Mouse (Mus musculus) megakaryocyte, adult 5-6 weeks (primary cell): ENCODE data around the gene Il1rapl1. TPM values are rescaled to one million over a fixed set of nuclear protein-coding genes. Genes with fewer than 3 reads are reported as not detected.

ENCODE experiments used
- ATAC-seq: 2 replicates; pipeline ENCODE4 v1.8.0; 2016; ENCODE audit warnings: mild to moderate bottlenecking, inconsistent platforms; ENCODE audit not compliant: poor library complexity, severe bottlenecking
- total RNA-seq, 2 experiments: library from RNA; stranded (forward) in 1 of 2; stranded (reverse) in 1 of 2; fragments of 153-499, 151-499 nt in 1 of 2; fragments of 221-1000, 200-1000 nt in 1 of 2; gene quantifications; 2 replicates each; pipeline versions ENCODE4 v1.2.3 to v1.2.4; 2015 to 2017

The Il1rapl1 gene
- not detected in 2 replicates for total RNA-seq (2015)
- total RNA-seq (2017) = not detected in 2 replicates

- ATAC-seq = no peak
Observed at GRCm38 (mm10) chrX:88115609-88116073, at the start of gene Il1rapl1. Gene Il1rapl1, minus strand, starts transcription at chrX:88115645.

GRCm38 (mm10) chrX:88158037-88158436 lies 42.6 kb upstream of the Il1rapl1 start:
- no peak for ATAC-seq

GRCm38 (mm10) chrX:88125612-88126011 lies 10.2 kb upstream of the Il1rapl1 start:
- no peak for ATAC-seq

GRCm38 (mm10) chrX:88120070-88120469 lies 4.6 kb upstream of the Il1rapl1 start:
- ATAC-seq = no peak

- no peak for ATAC-seq
Observed at GRCm38 (mm10) chrX:88117858-88118257, 2.4 kb upstream of the Il1rapl1 start.

DNA sequence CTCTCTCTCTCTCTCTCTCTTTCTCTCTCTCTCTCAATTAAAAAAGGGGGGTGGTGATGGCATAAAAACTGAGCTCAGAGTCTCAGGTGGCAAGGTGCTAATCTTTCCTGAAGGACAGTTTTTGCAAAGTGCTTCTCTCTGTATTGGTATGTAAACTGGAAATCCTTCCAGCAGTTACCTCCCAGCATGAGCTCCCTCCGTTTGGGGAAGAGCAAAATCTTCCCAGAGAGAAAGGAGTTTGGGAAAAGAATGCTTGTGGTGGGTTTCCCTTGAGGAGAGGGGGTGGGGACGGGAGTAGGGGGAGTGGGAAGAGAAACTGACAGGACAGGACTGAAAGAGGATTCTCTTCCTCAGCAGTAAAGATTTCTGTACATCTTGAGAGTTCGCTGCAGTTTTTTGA lies 881 bp upstream of the Il1rapl1 start:
- ATAC-seq = no peak

GRCm38 (mm10) chrX:88113561-88113960 lies 1.9 kb downstream of the Il1rapl1 start:
- no peak for ATAC-seq

GRCm38 (mm10) chrX:88112254-88112653 lies 3.2 kb downstream of the Il1rapl1 start:
- ATAC-seq = no peak

DNA sequence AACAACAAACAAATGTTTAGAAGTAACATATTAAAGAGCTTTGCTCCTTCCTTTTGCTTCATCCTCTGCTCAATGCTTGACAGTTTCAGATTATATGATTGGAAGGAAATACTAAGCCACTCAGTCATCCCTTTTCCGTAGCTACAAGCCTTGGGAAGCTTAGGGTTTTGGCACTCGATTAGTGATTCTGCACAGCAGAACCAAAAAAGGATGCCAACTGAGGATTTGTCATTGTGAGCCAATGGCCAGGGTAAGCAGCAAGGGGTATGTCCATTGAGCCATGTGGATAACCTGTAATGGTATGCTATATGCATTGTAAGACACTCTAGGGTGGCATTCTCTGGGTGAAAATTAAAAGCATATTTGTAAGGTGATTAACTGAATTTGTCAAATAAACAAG lies 5.7 kb downstream of the Il1rapl1 start:
- no peak for ATAC-seq

GRCm38 (mm10) chrX:88093936-88094569 lies 21.4 kb downstream of the Il1rapl1 start:
- no peak for ATAC-seq

DNA sequence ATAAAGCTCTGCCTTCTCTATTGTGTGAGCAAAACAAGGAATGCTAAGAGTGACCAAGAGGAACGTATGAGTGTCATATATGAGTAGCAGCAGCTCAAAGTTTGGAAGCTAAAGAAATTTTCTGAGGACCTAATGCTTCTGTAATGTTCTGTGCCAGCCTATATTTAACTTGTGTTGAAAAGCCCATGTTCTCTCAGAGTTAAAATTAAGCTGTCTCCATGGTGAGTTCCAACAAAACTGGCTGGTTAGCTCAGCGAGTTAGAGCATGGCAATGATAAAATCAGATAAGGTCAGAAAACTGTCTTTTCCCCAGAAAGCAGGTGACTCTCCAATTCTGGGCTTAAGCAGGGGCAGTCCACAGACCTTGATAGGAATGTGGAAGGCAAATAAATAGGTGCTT lies 25.6 kb downstream of the Il1rapl1 start:
- no peak for ATAC-seq

GRCm38 (mm10) chrX:88072741-88073419 lies 42.6 kb downstream of the Il1rapl1 start:
- ATAC-seq = no peak

DNA sequence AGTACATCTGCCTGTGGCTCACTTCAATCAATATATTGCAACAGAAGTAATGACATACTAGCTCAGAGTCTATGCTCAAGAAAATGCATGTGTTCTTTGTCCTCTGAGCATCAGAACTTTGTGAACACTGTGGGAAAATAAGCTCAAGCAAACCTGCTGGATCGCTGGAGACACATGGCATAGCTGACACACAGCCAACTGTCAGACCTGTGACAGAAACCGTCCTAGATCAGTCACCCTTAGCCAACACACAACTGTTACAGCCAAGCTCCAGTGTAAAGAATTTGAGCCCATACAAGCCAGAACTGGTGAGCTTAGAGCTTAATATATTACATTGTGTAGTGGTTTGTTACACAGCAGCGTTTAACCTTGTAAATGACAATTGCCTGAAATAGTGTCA lies 45.1 kb downstream of the Il1rapl1 start:
- no peak for ATAC-seq

DNA sequence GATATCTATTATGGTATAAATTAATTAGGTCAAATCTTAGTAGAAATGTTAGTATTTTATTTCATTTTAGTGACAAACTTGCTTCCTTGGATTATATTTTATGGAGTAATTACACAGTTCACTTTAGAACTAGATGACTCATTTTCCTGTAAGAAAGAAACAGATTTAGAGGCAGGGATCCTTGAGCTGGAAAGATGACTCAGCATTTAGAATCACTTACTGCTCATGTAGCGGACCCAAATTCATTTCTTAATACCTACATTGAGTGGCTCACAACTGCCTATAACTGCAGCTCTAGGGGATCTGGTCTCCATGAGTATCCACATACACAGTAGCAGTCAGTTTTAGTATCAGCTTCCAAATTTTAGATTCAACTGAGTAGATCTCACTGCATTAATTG lies 71.9 kb downstream of the Il1rapl1 start:
- ATAC-seq = no peak

DNA sequence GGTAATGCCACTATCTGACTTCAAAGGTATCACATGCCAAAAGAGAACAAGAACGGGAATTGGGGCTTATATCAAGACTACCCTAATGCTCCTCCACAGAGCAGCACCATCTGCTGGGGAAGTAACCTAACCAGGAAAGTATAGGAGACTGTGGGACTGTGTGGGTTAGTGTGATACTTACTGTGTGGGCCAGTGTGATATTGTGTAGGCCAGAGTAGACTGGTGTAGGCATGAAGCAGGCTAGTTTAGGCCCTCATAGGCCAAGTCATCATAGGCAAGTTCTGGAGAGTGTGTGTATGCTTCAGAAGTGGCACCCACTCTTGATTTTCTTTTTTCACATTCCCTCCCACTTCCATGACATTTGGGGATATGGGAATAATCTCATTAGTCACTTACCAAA lies 76.5 kb downstream of the Il1rapl1 start:
- no peak for ATAC-seq

DNA sequence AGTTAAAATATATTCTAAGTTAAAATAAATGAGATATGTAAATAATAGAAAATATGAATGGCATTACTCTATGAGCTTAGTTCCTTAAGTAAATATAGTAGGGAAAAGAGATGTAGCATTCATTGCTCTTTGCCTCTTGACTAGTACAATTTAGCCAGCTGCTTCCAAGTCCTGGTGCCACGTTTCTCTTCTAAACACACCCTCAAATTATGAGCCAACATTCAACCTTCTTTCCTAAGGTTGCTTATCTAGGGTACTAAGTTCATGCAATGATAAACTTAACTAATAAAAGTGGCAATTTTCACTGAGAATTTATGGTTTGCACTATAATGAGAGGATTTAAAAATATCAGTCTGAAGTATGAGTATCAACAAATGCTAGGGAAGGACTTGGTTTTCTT lies 218.3 kb downstream of the Il1rapl1 start:
- ATAC-seq = no peak

GRCm38 (mm10) chrX:87891916-87892315 lies 223.5 kb downstream of the Il1rapl1 start:
- ATAC-seq = no peak

- no peak for ATAC-seq
Observed at GRCm38 (mm10) chrX:87854107-87854506, 261.3 kb downstream of the Il1rapl1 start.

GRCm38 (mm10) chrX:87813884-87814283 lies 301.6 kb downstream of the Il1rapl1 start:
- no peak for ATAC-seq

- no peak for ATAC-seq
Observed at GRCm38 (mm10) chrX:87807717-87808116, 307.7 kb downstream of the Il1rapl1 start.

DNA sequence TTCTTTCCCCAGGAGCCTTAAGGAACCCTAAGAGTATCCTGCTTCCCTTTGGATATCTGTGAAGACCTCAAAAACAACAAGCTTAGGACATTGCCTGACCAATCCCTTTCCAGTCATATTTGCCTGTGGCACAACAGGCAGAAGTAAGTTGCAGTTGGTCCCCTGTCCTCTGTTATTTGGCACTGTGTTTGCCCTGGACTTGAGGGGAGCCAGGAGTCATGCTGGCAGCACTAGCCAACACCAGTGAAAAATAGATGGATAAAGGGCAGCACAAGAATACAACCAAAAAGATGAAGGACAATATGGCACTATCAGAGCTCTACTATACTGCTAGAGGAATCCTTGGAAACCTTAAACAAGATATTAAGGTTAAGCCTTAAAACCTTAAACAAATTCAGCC lies 322.4 kb downstream of the Il1rapl1 start:
- no peak for ATAC-seq

- ATAC-seq = no peak
Observed at GRCm38 (mm10) chrX:87710589-87710988, 404.9 kb downstream of the Il1rapl1 start.
